Mouse (Mus musculus): ENCODE measurements at regions not wholly inside any gene's neighbourhood (a gene's known extent, or its start where the extent isn't known, plus 50 kb on each side); places are given as distances from the start of the nearest gene placed in this dataset.

DNA sequence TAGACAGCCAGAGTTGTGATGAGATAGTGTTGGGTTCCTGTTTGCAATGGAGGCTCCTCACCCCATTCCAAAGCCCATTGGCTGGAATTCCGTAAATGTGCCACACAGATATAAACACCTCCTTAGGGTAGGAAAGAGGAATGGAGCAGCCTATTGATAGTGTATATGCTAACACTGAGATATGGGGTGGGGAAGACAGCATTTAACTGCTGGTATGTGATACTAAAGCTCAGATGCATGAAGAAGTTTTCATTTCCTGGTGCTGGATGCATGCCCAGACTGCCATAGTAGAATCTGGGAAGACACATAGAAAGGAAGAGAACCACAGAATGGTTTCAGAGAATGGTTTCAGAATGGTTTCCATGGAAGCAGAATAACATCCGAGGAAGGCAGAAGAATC is 482.4 kb downstream of the Lmo4 start:
- DNase-seq (ENCODE audit: low spot score): no peak

DNA sequence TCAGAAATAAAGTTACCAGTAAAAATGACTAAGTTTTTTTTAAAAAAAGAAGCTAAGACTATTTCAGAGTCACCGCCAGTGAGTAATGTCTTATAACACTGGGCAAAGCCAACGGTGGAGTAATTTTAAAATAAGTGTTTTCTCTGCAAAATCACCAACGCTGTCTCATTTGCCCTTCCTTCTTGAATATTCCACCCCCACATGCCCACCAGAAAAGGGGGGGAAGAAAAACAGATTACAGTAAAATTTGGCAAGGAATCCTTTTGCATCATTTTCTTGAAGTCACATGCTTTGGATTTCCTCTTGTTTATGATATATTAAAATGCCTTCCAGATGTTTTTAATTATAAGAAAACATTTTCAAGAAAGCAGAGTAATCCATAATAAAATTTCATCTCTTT is 482.9 kb downstream of the Lmo4 start:
- ATAC-seq (replicated peaks; ENCODE audit: low FRiP score) (no peak), DNase-seq (ENCODE audit: low spot score) (no peak)
- no peak overlapping the region for H3K9ac ChIP-seq (ENCODE audit: low read depth, low read length)
- WGBS: 84% methylated on average over 3 of the region's 3 CpGs
- H3K27me3 ChIP-seq (replicated peaks; ENCODE audit: control insufficient read depth, insufficient read depth, low read length): no peaks in the 10 kb centered on the region
- H3K4me2 ChIP-seq: no peak overlapping the region
- no peaks in the 10 kb centered on the region for H3K9me3 ChIP-seq (ENCODE audit: control insufficient read depth, low read length)
- H3K4me1 ChIP-seq (replicated peaks; ENCODE audit: control insufficient read depth, insufficient read depth, low read length): no peaks in the 10 kb centered on the region
- no peak overlapping the region for H3K27ac ChIP-seq (ENCODE audit: low read depth, low read length)
- no peaks in the 10 kb centered on the region for H3K36me3 ChIP-seq (ENCODE audit: control insufficient read depth, insufficient read depth, low read length)
- no peak overlapping the region for H3K4me3 ChIP-seq (ENCODE audit: low read depth, low read length)

More for the DNA sequence above, 482.4 kb downstream of the Lmo4 start:
- no peaks in the 10 kb centered on the region for H3K36me3 ChIP-seq (ENCODE audit: control insufficient read depth, insufficient read depth, low read length)
- no peak overlapping the region for H3K4me3 ChIP-seq (ENCODE audit: low read depth, low read length)
- H3K9ac ChIP-seq (ENCODE audit: low read depth, low read length): no peak overlapping the region
- H3K4me1 ChIP-seq (replicated peaks; ENCODE audit: control insufficient read depth, insufficient read depth, low read length): no peaks in the 10 kb centered on the region
- WGBS: 84% methylated on average over 2 of the region's 2 CpGs
- no peaks in the 10 kb centered on the region for H3K9me3 ChIP-seq (ENCODE audit: control insufficient read depth, low read length)
- no peaks in the 10 kb centered on the region for H3K27me3 ChIP-seq (replicated peaks; ENCODE audit: control insufficient read depth, insufficient read depth, low read length)
- no peak overlapping the region for H3K4me2 ChIP-seq
- ATAC-seq (replicated peaks; ENCODE audit: low FRiP score): no peak
- H3K27ac ChIP-seq (ENCODE audit: low read depth, low read length): no peak overlapping the region

DNA sequence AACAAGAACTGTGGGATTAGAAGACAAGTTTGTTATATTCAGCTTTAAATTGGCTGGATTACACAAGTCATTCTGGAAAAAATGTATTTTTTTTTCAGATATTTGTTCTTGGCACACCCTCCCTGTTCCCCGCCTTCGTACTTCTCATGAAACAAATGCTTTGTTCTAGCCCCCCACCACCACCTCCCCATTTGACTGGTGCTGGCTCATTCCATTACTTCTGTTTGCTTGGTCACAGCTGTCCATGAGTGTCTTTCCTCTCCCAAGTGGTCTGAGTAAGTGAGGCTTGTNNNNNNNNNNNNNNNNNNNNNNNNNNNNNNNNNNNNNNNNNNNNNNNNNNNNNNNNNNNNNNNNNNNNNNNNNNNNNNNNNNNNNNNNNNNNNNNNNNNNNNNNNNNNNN is 491.8 kb downstream of the Lmo4 start:
- no peak overlapping the region for H3K4me2 ChIP-seq
- WGBS: 86% methylated on average over 2 of the region's 2 CpGs
- DNase-seq (ENCODE audit: low spot score) (no peak), ATAC-seq (replicated peaks; ENCODE audit: low FRiP score) (no peak)
- H3K4me3 ChIP-seq (ENCODE audit: low read depth, low read length): no peak overlapping the region
- no peaks in the 10 kb centered on the region for H3K9me3 ChIP-seq (ENCODE audit: control insufficient read depth, low read length)
- H3K9ac ChIP-seq (ENCODE audit: low read depth, low read length): no peak overlapping the region
- no peaks in the 10 kb centered on the region for H3K27me3 ChIP-seq (replicated peaks; ENCODE audit: control insufficient read depth, insufficient read depth, low read length)
- no peak overlapping the region for H3K27ac ChIP-seq (ENCODE audit: low read depth, low read length)
- no peaks in the 10 kb centered on the region for H3K4me1 ChIP-seq (replicated peaks; ENCODE audit: control insufficient read depth, insufficient read depth, low read length)
- no peaks in the 10 kb centered on the region for H3K36me3 ChIP-seq (ENCODE audit: control insufficient read depth, insufficient read depth, low read length)

DNA sequence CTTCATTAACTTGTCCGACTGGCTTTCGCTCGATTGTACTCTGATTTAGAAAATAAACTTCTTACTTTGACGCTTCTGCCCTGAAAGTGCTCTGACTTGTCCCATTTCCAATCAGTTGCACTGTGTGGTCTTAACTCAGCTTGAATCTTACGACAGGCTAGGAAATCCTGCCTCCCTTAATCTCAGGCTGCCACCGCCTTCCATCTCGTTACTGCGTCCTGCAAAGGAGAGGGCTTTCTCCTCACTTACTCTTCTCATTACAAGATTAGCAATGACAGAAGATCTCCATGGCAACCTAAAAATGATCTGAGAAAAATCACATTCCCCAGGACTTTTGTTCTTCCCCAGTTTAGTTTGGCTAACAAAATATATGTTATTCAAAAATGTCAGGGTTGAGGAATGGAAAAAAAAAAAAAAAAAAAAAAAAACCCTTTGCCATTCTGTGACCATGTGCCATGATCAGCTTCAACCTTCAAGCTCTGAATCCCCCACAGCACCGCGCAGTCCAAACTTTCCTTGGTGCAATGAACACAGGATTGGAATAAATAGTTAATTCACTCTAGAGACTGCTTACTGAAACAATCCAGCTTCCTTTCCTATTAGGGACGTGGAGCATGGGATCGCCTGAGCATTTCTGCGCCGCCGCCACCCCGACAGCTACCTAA is 494.1 kb downstream of the Lmo4 start:
- no peak for ATAC-seq (replicated peaks; ENCODE audit: low FRiP score)
- Histone ChIP-seq H3K4me1 (replicated peaks; ENCODE audit: control insufficient read depth, insufficient read depth, low read length) (no peaks in the 10 kb centered on the region), H3K27me3 (replicated peaks; ENCODE audit: control insufficient read depth, insufficient read depth, low read length) (no peaks in the 10 kb centered on the region), H3K4me3 (ENCODE audit: low read depth, low read length) (no peak overlapping the region), H3K27ac (ENCODE audit: low read depth, low read length) (no peak overlapping the region), H3K36me3 (ENCODE audit: control insufficient read depth, insufficient read depth, low read length) (no peaks in the 10 kb centered on the region), H3K9ac (ENCODE audit: low read depth, low read length) (no peak overlapping the region), H3K4me2 (no peak overlapping the region), H3K9me3 (ENCODE audit: control insufficient read depth, low read length) (no peaks in the 10 kb centered on the region)
- 71% methylated on average over 16 of the region's 16 CpGs for WGBS
- no peak for DNase-seq (ENCODE audit: low spot score)

DNA sequence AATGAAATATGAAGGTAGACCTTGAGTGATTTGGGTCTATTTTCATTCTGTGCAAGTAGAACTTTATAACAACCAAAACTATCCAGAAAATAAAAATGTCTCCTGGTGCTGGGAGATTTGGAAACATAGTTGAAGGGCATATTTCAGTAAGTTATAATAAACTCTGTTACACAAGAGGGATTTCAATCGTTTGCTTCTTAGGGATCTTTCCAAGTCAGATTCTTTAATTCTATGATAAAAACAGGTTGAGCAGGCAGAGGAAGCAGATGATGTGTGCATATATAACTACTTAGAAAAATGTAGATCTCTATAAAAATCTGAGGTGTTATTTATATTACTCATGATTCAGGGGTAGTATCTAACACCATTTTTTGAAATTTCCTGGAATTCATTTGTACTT is 498.3 kb downstream of the Lmo4 start:
- ATAC-seq (replicated peaks; ENCODE audit: low FRiP score): no peak
- Histone ChIP-seq H3K36me3 (ENCODE audit: control insufficient read depth, insufficient read depth, low read length) (no peaks in the 10 kb centered on the region), H3K9me3 (ENCODE audit: control insufficient read depth, low read length) (no peaks in the 10 kb centered on the region), H3K4me2 (no peak overlapping the region), H3K27ac (ENCODE audit: low read depth, low read length) (no peak overlapping the region), H3K4me1 (replicated peaks; ENCODE audit: control insufficient read depth, insufficient read depth, low read length) (no peaks in the 10 kb centered on the region), H3K4me3 (ENCODE audit: low read depth, low read length) (no peak overlapping the region), H3K9ac (ENCODE audit: low read depth, low read length) (no peak overlapping the region), H3K27me3 (replicated peaks; ENCODE audit: control insufficient read depth, insufficient read depth, low read length) (no peaks in the 10 kb centered on the region)
- no peak for DNase-seq (ENCODE audit: low spot score)
- WGBS: 85% methylated on average over 1 of the region's 1 CpGs

DNA sequence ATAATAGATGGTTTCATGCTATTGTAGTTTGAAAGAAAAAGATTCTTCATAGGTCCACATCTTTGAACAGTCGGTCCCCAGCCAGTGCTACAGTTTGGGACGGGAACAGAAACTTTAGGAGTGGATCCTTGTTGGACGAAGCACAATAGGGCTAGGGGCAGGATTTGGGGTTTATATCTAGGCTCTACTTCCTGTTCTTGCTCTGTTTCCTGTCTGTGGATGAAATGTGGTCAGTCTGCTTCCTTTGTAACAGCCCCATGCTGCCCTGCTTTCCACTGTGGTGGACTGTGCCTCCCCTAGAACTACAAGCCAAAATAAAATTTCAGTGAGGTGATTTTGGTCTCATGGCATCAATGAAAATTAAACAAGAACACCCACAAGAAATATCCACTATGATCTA is 510.2 kb downstream of the Lmo4 start:
- DNase-seq (ENCODE audit: low spot score) (no peak), ATAC-seq (replicated peaks; ENCODE audit: low FRiP score) (no peak)
- Histone ChIP-seq H3K27ac (ENCODE audit: low read depth, low read length) (no peak overlapping the region), H3K27me3 (replicated peaks; ENCODE audit: control insufficient read depth, insufficient read depth, low read length) (no peaks in the 10 kb centered on the region), H3K9ac (ENCODE audit: low read depth, low read length) (no peak overlapping the region), H3K36me3 (ENCODE audit: control insufficient read depth, insufficient read depth, low read length) (no peaks in the 10 kb centered on the region), H3K4me2 (no peak overlapping the region), H3K4me3 (ENCODE audit: low read depth, low read length) (no peak overlapping the region), H3K4me1 (replicated peaks; ENCODE audit: control insufficient read depth, insufficient read depth, low read length) (no peaks in the 10 kb centered on the region), H3K9me3 (ENCODE audit: control insufficient read depth, low read length) (no peaks in the 10 kb centered on the region)
- WGBS: 46% methylated on average over 3 of the region's 3 CpGs

DNA sequence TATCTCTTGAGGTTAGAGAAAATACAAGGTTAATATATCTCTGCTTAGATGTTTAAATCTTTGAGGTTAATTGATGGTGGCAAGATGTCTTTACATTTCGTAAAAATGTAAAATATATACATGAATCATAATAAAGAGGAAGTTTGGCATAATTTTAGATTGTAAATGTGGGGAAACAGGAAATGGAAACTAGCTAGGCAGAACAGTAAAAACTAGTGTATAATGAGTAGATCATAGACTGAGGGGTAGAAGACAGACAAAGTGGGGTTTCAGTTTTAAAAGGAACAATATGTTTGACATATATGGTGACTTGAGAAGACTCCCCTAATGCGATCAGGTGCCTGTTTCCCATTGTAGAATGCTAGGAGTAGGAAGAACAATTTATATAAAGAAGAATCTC is 519.3 kb downstream of the Lmo4 start:
- Histone ChIP-seq H3K4me3 (ENCODE audit: low read depth, low read length) (no peak overlapping the region), H3K36me3 (ENCODE audit: control insufficient read depth, insufficient read depth, low read length) (no peaks in the 10 kb centered on the region), H3K4me1 (replicated peaks; ENCODE audit: control insufficient read depth, insufficient read depth, low read length) (no peaks in the 10 kb centered on the region), H3K9ac (ENCODE audit: low read depth, low read length) (no peak overlapping the region), H3K9me3 (ENCODE audit: control insufficient read depth, low read length) (no peaks in the 10 kb centered on the region), H3K27me3 (replicated peaks; ENCODE audit: control insufficient read depth, insufficient read depth, low read length) (no peaks in the 10 kb centered on the region), H3K27ac (ENCODE audit: low read depth, low read length) (no peak overlapping the region), H3K4me2 (no peak overlapping the region)
- DNase-seq (ENCODE audit: low spot score) (no peak), ATAC-seq (replicated peaks; ENCODE audit: low FRiP score) (no peak)
- 73% methylated on average over 2 of the region's 2 CpGs for WGBS

DNA sequence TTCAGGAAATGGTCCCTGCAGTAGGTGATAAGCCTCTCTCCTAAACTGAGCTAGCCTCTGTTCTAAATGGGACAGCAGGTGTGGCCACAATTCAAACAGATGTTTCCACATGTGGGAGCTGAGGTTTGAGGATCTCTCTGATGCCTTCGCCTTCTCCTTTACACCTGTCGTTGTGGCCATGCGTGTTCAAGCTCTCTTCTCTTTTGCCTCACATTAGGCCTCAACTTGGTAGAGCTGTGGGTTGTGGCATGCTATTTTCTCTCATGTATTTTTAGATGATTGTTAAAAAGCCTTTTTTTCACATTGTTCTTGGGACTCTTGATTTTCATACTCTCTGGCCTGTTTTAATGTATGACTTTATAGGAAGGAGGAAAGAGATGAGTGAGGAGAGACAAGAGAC is 526.8 kb downstream of the Lmo4 start:
- Histone ChIP-seq H3K4me3 (ENCODE audit: low read depth, low read length) (no peak overlapping the region), H3K27me3 (replicated peaks; ENCODE audit: control insufficient read depth, insufficient read depth, low read length) (no peaks in the 10 kb centered on the region), H3K4me1 (replicated peaks; ENCODE audit: control insufficient read depth, insufficient read depth, low read length) (no peaks in the 10 kb centered on the region), H3K36me3 (ENCODE audit: control insufficient read depth, insufficient read depth, low read length) (no peaks in the 10 kb centered on the region), H3K9ac (ENCODE audit: low read depth, low read length) (no peak overlapping the region), H3K9me3 (ENCODE audit: control insufficient read depth, low read length) (no peaks in the 10 kb centered on the region), H3K4me2 (no peak overlapping the region), H3K27ac (ENCODE audit: low read depth, low read length) (no peak overlapping the region)
- DNase-seq (ENCODE audit: low spot score) (no peak), ATAC-seq (replicated peaks; ENCODE audit: low FRiP score) (no peak)
- WGBS: 92% methylated on average over 3 of the region's 3 CpGs

DNA sequence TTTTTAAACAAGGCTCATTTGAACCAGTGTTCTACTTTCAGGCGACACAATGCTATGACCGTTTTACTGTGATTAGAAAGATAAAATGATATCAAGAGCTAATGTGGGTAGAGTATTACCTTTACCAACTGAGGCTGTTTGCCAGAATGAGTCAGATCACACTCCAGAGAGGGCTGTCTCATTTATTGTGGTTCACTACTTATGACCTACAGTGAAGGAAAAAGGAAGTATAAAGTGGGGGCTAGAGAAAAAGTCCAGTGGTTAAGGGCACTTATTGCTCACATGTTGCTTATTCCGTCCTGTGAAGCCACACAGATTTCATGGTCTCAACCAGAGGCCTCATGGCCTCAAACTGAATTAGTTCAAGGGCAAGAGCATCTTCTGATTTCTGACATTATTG is 530.2 kb downstream of the Lmo4 start:
- Histone ChIP-seq H3K9ac (ENCODE audit: low read depth, low read length) (no peak overlapping the region), H3K36me3 (ENCODE audit: control insufficient read depth, insufficient read depth, low read length) (no peaks in the 10 kb centered on the region), H3K4me2 (no peak overlapping the region), H3K27me3 (replicated peaks; ENCODE audit: control insufficient read depth, insufficient read depth, low read length) (no peaks in the 10 kb centered on the region), H3K4me1 (replicated peaks; ENCODE audit: control insufficient read depth, insufficient read depth, low read length) (no peaks in the 10 kb centered on the region), H3K9me3 (ENCODE audit: control insufficient read depth, low read length) (no peaks in the 10 kb centered on the region), H3K4me3 (ENCODE audit: low read depth, low read length) (no peak overlapping the region), H3K27ac (ENCODE audit: low read depth, low read length) (no peak overlapping the region)
- 86% methylated on average over 3 of the region's 3 CpGs for WGBS
- no peak for DNase-seq (ENCODE audit: low spot score)
- no peak for ATAC-seq (replicated peaks; ENCODE audit: low FRiP score)
